Mouse (Mus musculus) midbrain, embryonic 11.5 days (tissue): ENCODE results near the gene Pde1a. TPM values are rescaled to one million over a fixed set of nuclear protein-coding genes. Genes with fewer than 3 reads are reported as not detected.

Experiments
- ATAC-seq: fragments of 200-750 bp; cut with Nextera tagmentation; 2 replicates; pipeline ENCODE4 v1.8.0; 2017; ENCODE audit warnings: moderate TSS enrichment, moderate library complexity; ENCODE audit not compliant: low FRiP score
- DNase-seq: peaks from one replicate; pipeline ENCODE4 v3.0.0; 2015; ENCODE audit warnings: low spot score; ENCODE audit errors: missing footprints
- H3K27ac ChIP-seq: fragments of 300-500 bp; sonication (generic); 2 replicates; pipeline ENCODE4 v1.5.1; 2014; ENCODE audit warnings: low read depth, low read length
- H3K27me3 ChIP-seq: fragments of 300-500 bp; sonication (generic); 2 replicates; pipeline ENCODE4 v1.6.1; 2014; ENCODE audit warnings: mild to moderate bottlenecking, low read length, moderate library complexity, mixed read lengths; ENCODE audit not compliant: control insufficient read depth, insufficient read depth
- H3K36me3 ChIP-seq: fragments of 300-500 bp; sonication (generic); 2 replicates; pipeline ENCODE4 v1.6.1; 2014; ENCODE audit warnings: mild to moderate bottlenecking, low read length, moderate library complexity, mixed read lengths; ENCODE audit not compliant: control insufficient read depth, insufficient read depth
- H3K4me1 ChIP-seq: fragments of 300-500 bp; sonication (generic); 2 replicates; pipeline ENCODE4 v1.6.1; 2014; ENCODE audit warnings: low read length; ENCODE audit not compliant: control insufficient read depth, insufficient read depth
- H3K4me2 ChIP-seq: fragments of 300-500 bp; sonication (generic); 2 replicates; pipeline ENCODE4 v1.6.1; 2014; ENCODE audit warnings: mild to moderate bottlenecking, moderate library complexity
- H3K4me3 ChIP-seq: fragments of 300-500 bp; sonication (generic); 2 replicates; pipeline ENCODE4 v1.5.1; 2014; ENCODE audit warnings: low read depth, low read length
- H3K9ac ChIP-seq: fragments of 300-500 bp; sonication (generic); 2 replicates; pipeline ENCODE4 v1.6.1; 2014; ENCODE audit warnings: low read length
- H3K9me3 ChIP-seq: fragments of 300-500 bp; sonication (generic); 2 replicates; pipeline ENCODE4 v1.6.1; 2016; ENCODE audit warnings: low read length; ENCODE audit not compliant: control insufficient read depth
- WGBS: fragments of 180-500 bp; shearing (Covaris S2); extraction: QIAGEN DNeasy Blood & Tissue Kit; methylation state at CpG from one replicate; pipeline ENCODE4 v1.1.7; 2014; 5-methylcytosine and 5-hydroxymethylcytosine counted together
- polyA plus RNA-seq: library from polyadenylated mRNA; unstranded; fragments of >200 nt; fragmentation: Nextera tagmentation; extraction: Ambion mirVana; gene quantifications from 2 replicates; pipeline ENCODE4 v1.2.1, GENCODE M21; 2014

Pde1a gene
- polyA plus RNA-seq, 1 experiment from 2014 or later: 1.2 TPM

- Histone ChIP-seq H3K4me2 (no peak overlapping the region), H3K4me1 (no peaks in the 10 kb centered on the region), H3K27ac (no peak overlapping the region), H3K9me3 (no peaks in the 10 kb centered on the region), H3K36me3 (no peaks in the 10 kb centered on the region), H3K9ac (no peak overlapping the region), H3K4me3 (no peak overlapping the region), H3K27me3 (no peaks in the 10 kb centered on the region)
- WGBS: 88% methylated on average over 6 of the region's 6 CpGs
- DNase-seq (peak; percentile 66), ATAC-seq (no peak)
Measured at GRCm38 (mm10) chr2:79957659-79958340, 171.5 kb downstream of the Pde1a start.

- DNase-seq: no peak
- H3K4me3 ChIP-seq: no peak overlapping the region
Measured at GRCm38 (mm10) chr2:79945898-79946675, 183.2 kb downstream of the Pde1a start.

GRCm38 (mm10) chr2:79934660-79935059 is 194.6 kb downstream of the Pde1a start:
- no peaks in the 10 kb centered on the region for H3K36me3 ChIP-seq
- no peaks in the 10 kb centered on the region for H3K27me3 ChIP-seq
- no peak for ATAC-seq
- H3K4me3 ChIP-seq: no peak overlapping the region
- no peaks in the 10 kb centered on the region for H3K9me3 ChIP-seq
- H3K27ac ChIP-seq: no peak overlapping the region
- H3K9ac ChIP-seq: no peak overlapping the region
- no peaks in the 10 kb centered on the region for H3K4me1 ChIP-seq
- WGBS: 67% methylated on average over 5 of the region's 5 CpGs
- H3K4me2 ChIP-seq: no peak overlapping the region
- no peak for DNase-seq

More at GRCm38 (mm10) chr2:79945898-79946675, 183.2 kb downstream of the Pde1a start:
- Histone ChIP-seq H3K9me3 (no peaks in the 10 kb centered on the region), H3K27me3 (no peaks in the 10 kb centered on the region), H3K9ac (no peak overlapping the region), H3K4me1 (no peaks in the 10 kb centered on the region), H3K27ac (no peak overlapping the region), H3K36me3 (no peaks in the 10 kb centered on the region), H3K4me2 (no peak overlapping the region)
- ATAC-seq: no peak
- WGBS: 77% methylated on average over 8 of the region's 8 CpGs

- Histone ChIP-seq H3K36me3 (no peaks in the 10 kb centered on the region), H3K27ac (no peak overlapping the region), H3K9ac (no peak overlapping the region), H3K4me3 (no peak overlapping the region), H3K4me1 (no peaks in the 10 kb centered on the region), H3K4me2 (no peak overlapping the region), H3K9me3 (no peaks in the 10 kb centered on the region), H3K27me3 (no peaks in the 10 kb centered on the region)
- DNase-seq (no peak), ATAC-seq (no peak)
Measured at GRCm38 (mm10) chr2:79922356-79922755, 206.9 kb downstream of the Pde1a start.

- ATAC-seq (no peak), DNase-seq (no peak)
- no peak overlapping the region for H3K4me2 ChIP-seq
- no peaks in the 10 kb centered on the region for H3K4me1 ChIP-seq
- no peak overlapping the region for H3K9ac ChIP-seq
- H3K4me3 ChIP-seq: no peak overlapping the region
- 93% methylated on average over 4 of the region's 4 CpGs for WGBS
- no peak overlapping the region for H3K27ac ChIP-seq
- no peaks in the 10 kb centered on the region for H3K36me3 ChIP-seq
- H3K9me3 ChIP-seq: no peaks in the 10 kb centered on the region
- no peaks in the 10 kb centered on the region for H3K27me3 ChIP-seq
Measured at GRCm38 (mm10) chr2:79921375-79921774, 207.9 kb downstream of the Pde1a start.

GRCm38 (mm10) chr2:79920438-79920837 is 208.8 kb downstream of the Pde1a start:
- Histone ChIP-seq H3K4me1 (no peaks in the 10 kb centered on the region), H3K4me2 (no peak overlapping the region), H3K4me3 (no peak overlapping the region), H3K9me3 (no peaks in the 10 kb centered on the region), H3K27ac (no peak overlapping the region), H3K9ac (no peak overlapping the region), H3K36me3 (no peaks in the 10 kb centered on the region), H3K27me3 (no peaks in the 10 kb centered on the region)
- WGBS: 85% methylated on average over 4 of the region's 4 CpGs
- DNase-seq (no peak), ATAC-seq (no peak)

GRCm38 (mm10) chr2:79901841-79902510 is 227.3 kb downstream of the Pde1a start:
- DNase-seq: no peak
- Histone ChIP-seq H3K27ac (no peak overlapping the region), H3K27me3 (no peaks in the 10 kb centered on the region), H3K9ac (no peak overlapping the region), H3K4me3 (no peak overlapping the region), H3K36me3 (no peaks in the 10 kb centered on the region), H3K4me1 (no peaks in the 10 kb centered on the region), H3K4me2 (no peak overlapping the region), H3K9me3 (no peaks in the 10 kb centered on the region)
- no peak for ATAC-seq
- 89% methylated on average over 2 of the region's 2 CpGs for WGBS

- 78% methylated on average over 3 of the region's 3 CpGs for WGBS
- Histone ChIP-seq H3K27ac (no peak overlapping the region), H3K36me3 (no peaks in the 10 kb centered on the region), H3K9me3 (no peaks in the 10 kb centered on the region), H3K9ac (no peak overlapping the region), H3K4me3 (no peak overlapping the region), H3K27me3 (no peaks in the 10 kb centered on the region), H3K4me2 (no peak overlapping the region), H3K4me1 (no peaks in the 10 kb centered on the region)
- DNase-seq: no peak
- no peak for ATAC-seq
Measured at GRCm38 (mm10) chr2:79898522-79898921, 230.7 kb downstream of the Pde1a start.

- Histone ChIP-seq H3K4me1 (no peaks in the 10 kb centered on the region), H3K4me3 (no peak overlapping the region), H3K36me3 (no peaks in the 10 kb centered on the region), H3K27ac (no peak overlapping the region), H3K9ac (no peak overlapping the region), H3K27me3 (no peaks in the 10 kb centered on the region), H3K9me3 (no peaks in the 10 kb centered on the region), H3K4me2 (no peak overlapping the region)
- DNase-seq (no peak), ATAC-seq (no peak)
- 83% methylated on average over 1 of the region's 1 CpGs for WGBS
Measured at GRCm38 (mm10) chr2:79892829-79893228, 236.4 kb downstream of the Pde1a start.
